Mouse (Mus musculus) macrophage (primary cell): Measurements from ENCODE around the gene Slc38a6. TPM values are rescaled to one million over a fixed set of nuclear protein-coding genes. Genes with fewer than 3 reads are reported as not detected.
A peak's percentile ranks its signal among the peaks of the same experiment; 100 is the strongest.

Experiments
- H3K27ac ChIP-seq: fragments of 350-480 bp; formaldehyde crosslinking; 2 replicates; pipeline ENCODE4 v1.9.0; 2021
- H3K36me3 ChIP-seq: fragments of 350-480 bp; formaldehyde crosslinking; 2 replicates; pipeline ENCODE4 v1.9.0; 2021; ENCODE audit errors: inconsistent target
- H3K4me3 ChIP-seq: fragments of 350-480 bp; formaldehyde crosslinking; 2 replicates; pipeline ENCODE4 v1.9.0; 2021; ENCODE audit errors: inconsistent target
- H3K79me2 ChIP-seq: fragments of 350-480 bp; formaldehyde crosslinking; 2 replicates; pipeline ENCODE4 v1.9.0; 2021; ENCODE audit errors: inconsistent target
- WGBS: methylation state at CpG from one replicate; pipeline ENCODE4 v1.1.7; 2026; ENCODE audit warnings: inconsistent platforms; ENCODE audit not compliant: missing documents; 5-methylcytosine and 5-hydroxymethylcytosine counted together
- polyA plus RNA-seq: library from polyadenylated mRNA; stranded (reverse); fragments of 250-400 nt; gene quantifications from 3 replicates; pipeline ENCODE4 v1.2.4, GENCODE M21; 2018; ENCODE audit warnings: inconsistent platforms

Slc38a6 gene
- polyA plus RNA-seq, 1 experiment from 2014 or later: 40.6 TPM

- WGBS: 96% methylated on average over 4 of the region's 4 CpGs
- no peak overlapping the region for H3K27ac ChIP-seq
- H3K4me3 ChIP-seq: no peak overlapping the region
- peaks cover 48% of the 10 kb centered on the region for H3K36me3 ChIP-seq
- H3K79me2 ChIP-seq: no peaks in the 10 kb centered on the region
Measured at GRCm38 (mm10) chr12:73332701-73333100, 46.1 kb downstream of the Slc38a6 start.

GRCm38 (mm10) chr12:73334051-73334551, 47.5 kb downstream of the Slc38a6 start:
- Histone ChIP-seq H3K4me3 (no peak overlapping the region), H3K36me3 (peaks cover 49% of the 10 kb centered on the region), H3K27ac (no peak overlapping the region), H3K79me2 (no peaks in the 10 kb centered on the region)
- WGBS: 47% methylated on average over 8 of the region's 8 CpGs

- Histone ChIP-seq H3K79me2 (no peaks in the 10 kb centered on the region), H3K27ac (no peak overlapping the region), H3K36me3 (peaks cover 33% of the 10 kb centered on the region; the same call in 1 of the 2 replicates), H3K4me3 (no peak overlapping the region)
- 51% methylated on average over 7 of the region's 7 CpGs for WGBS
Measured at GRCm38 (mm10) chr12:73337127-73337526, 50.5 kb downstream of the Slc38a6 start.

- H3K4me3 ChIP-seq: no peak overlapping the region
- H3K79me2 ChIP-seq: no peaks in the 10 kb centered on the region
- H3K27ac ChIP-seq: no peak overlapping the region
- 77% methylated on average over 8 of the region's 8 CpGs for WGBS
- peaks cover 43% of the 10 kb centered on the region; the same call in 1 of the 2 replicates for H3K36me3 ChIP-seq
Measured at GRCm38 (mm10) chr12:73340642-73341293, 54.2 kb downstream of the Slc38a6 start.

- WGBS: 28% methylated on average over 13 of the region's 14 CpGs
- H3K36me3 ChIP-seq: peaks cover 55% of the 10 kb centered on the region
- H3K4me3 ChIP-seq: no peak overlapping the region
- H3K27ac ChIP-seq: peak overlapping the region; percentile 28
- no peaks in the 10 kb centered on the region for H3K79me2 ChIP-seq
Measured at GRCm38 (mm10) chr12:73341703-73342663, 55.4 kb downstream of the Slc38a6 start.

GRCm38 (mm10) chr12:73344300-73344699, 57.7 kb downstream of the Slc38a6 start:
- Histone ChIP-seq H3K4me3 (no peak overlapping the region), H3K79me2 (no peaks in the 10 kb centered on the region), H3K36me3 (peaks cover 51% of the 10 kb centered on the region), H3K27ac (no peak overlapping the region)
- 93% methylated on average over 4 of the region's 4 CpGs for WGBS

GRCm38 (mm10) chr12:73345157-73345556, 58.6 kb downstream of the Slc38a6 start:
- H3K27ac ChIP-seq: no peak overlapping the region
- WGBS: 76% methylated on average over 10 of the region's 12 CpGs
- H3K79me2 ChIP-seq: no peaks in the 10 kb centered on the region
- H3K4me3 ChIP-seq: no peak overlapping the region
- peaks cover 56% of the 10 kb centered on the region for H3K36me3 ChIP-seq

GRCm38 (mm10) chr12:73347202-73347601, 60.6 kb downstream of the Slc38a6 start:
- H3K4me3 ChIP-seq: no peak overlapping the region
- no peaks in the 10 kb centered on the region for H3K79me2 ChIP-seq
- 90% methylated on average over 6 of the region's 7 CpGs for WGBS
- no peak overlapping the region for H3K27ac ChIP-seq
- H3K36me3 ChIP-seq: peaks cover 71% of the 10 kb centered on the region

- no peaks in the 10 kb centered on the region for H3K79me2 ChIP-seq
- peaks cover 76% of the 10 kb centered on the region for H3K36me3 ChIP-seq
- H3K4me3 ChIP-seq: no peak overlapping the region
- no peak overlapping the region for H3K27ac ChIP-seq
- WGBS: 97% methylated on average over 7 of the region's 7 CpGs
Measured at GRCm38 (mm10) chr12:73350466-73350865, 63.9 kb downstream of the Slc38a6 start.

- no peak overlapping the region for H3K4me3 ChIP-seq
- 94% methylated on average over 9 of the region's 9 CpGs for WGBS
- H3K36me3 ChIP-seq: peaks cover 76% of the 10 kb centered on the region
- no peak overlapping the region for H3K27ac ChIP-seq
- H3K79me2 ChIP-seq: no peaks in the 10 kb centered on the region
Measured at GRCm38 (mm10) chr12:73350982-73351381, 64.4 kb downstream of the Slc38a6 start.

- WGBS: 92% methylated on average over 11 of the region's 14 CpGs
- H3K36me3 ChIP-seq: peaks cover 70% of the 10 kb centered on the region
- no peak overlapping the region for H3K27ac ChIP-seq
- no peaks in the 10 kb centered on the region for H3K79me2 ChIP-seq
- no peak overlapping the region for H3K4me3 ChIP-seq
Measured at GRCm38 (mm10) chr12:73351746-73352145, 65.2 kb downstream of the Slc38a6 start.

GRCm38 (mm10) chr12:73353362-73353761, 66.8 kb downstream of the Slc38a6 start:
- Histone ChIP-seq H3K4me3 (no peak overlapping the region), H3K27ac (no peak overlapping the region), H3K79me2 (no peaks in the 10 kb centered on the region), H3K36me3 (peaks cover 60% of the 10 kb centered on the region)
- WGBS: 98% methylated on average over 5 of the region's 5 CpGs

- Histone ChIP-seq H3K27ac (no peak overlapping the region), H3K36me3 (peaks cover 58% of the 10 kb centered on the region), H3K79me2 (no peaks in the 10 kb centered on the region), H3K4me3 (no peak overlapping the region)
- 97% methylated on average over 4 of the region's 4 CpGs for WGBS
Measured at GRCm38 (mm10) chr12:73354521-73354920, 67.9 kb downstream of the Slc38a6 start.

- Histone ChIP-seq H3K4me3 (no peak overlapping the region), H3K27ac (no peak overlapping the region), H3K36me3 (peaks cover 53% of the 10 kb centered on the region), H3K79me2 (no peaks in the 10 kb centered on the region)
- WGBS: 92% methylated on average over 13 of the region's 14 CpGs
Measured at GRCm38 (mm10) chr12:73355084-73355775, 68.7 kb downstream of the Slc38a6 start.
